Comparison of ENCODE assay signal across 16 mouse cellular contexts in the genomic region with DNA sequence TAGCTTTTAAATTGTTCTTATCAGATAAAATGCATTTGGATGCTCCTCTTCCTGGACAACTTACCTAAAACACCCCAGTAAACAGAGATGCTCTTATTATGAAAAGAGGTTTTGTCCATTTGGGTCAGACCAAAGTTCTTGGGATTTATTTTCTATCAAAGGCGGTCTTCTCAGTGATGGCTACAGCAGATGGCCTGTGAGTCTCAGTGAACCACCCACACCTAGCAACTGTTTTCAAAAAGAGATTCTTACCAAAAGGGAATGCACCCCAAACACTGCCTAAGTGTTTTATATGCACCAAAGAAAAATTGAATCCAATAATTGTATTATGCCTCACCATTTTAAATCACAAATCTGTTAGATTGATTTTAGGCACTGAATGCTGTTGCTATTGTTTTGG.
DNase-seq lines count a peak whose midpoint lies in the region.
"Had no signal": no experiment of that assay in that cellular context is flagged by ENCODE, and none has a peak within 500 bp of the region (broad histone marks: within the 10 kb centered on the region; RNA-seq: fewer than 3 reads in every experiment).

No protein-coding gene starts in this region.

- intact Hi-C loops in left cerebral cortex, postnatal 4 days (cut with DNase I), result no loop called here

- peak; percentile 23 for DNase-seq in layer of hippocampus, adult 11-12 months (ENCODE audit: low spot score)
- DNase-seq in layer of hippocampus, postnatal 10 days (ENCODE audit: low spot score in 2 of 2), result no peak
- peak; percentile 7 to 39 for DNase-seq in left cerebral cortex, adult 18-20 months (ENCODE audit: low spot score in 2 of 2)
- no peak for DNase-seq in left cerebral cortex, postnatal 4 days
- DNase-seq in layer of hippocampus, adult 9-10 months (ENCODE audit: low spot score), result peak; percentile 29
- DNase-seq in telencephalon, adult 2 months (ENCODE audit: low read depth, low spot score), result peak; percentile 70
- DNase-seq in lung, postnatal 10 days, result no peak
- DNase-seq: adrenal gland, adult 2 months; adrenal gland, postnatal 25 days; cerebellum, adult 8-10 months; cerebellum, postnatal 14 days; embryo, embryonic 11 days; gastrocnemius, postnatal 10 days; heart, adult 18-20 months; heart, postnatal 10 days; heart, postnatal 4 days had no signal

Comparison
In these comparisons a context has a peak if more than half of its experiments do, and no peak if none do; other contexts are left out.
1. DNase-seq: peak in layer of hippocampus, adult 11-12 months (single experiment), left cerebral cortex, adult 18-20 months (2 of 2), layer of hippocampus, adult 9-10 months (single experiment) and telencephalon, adult 2 months (single experiment); none in layer of hippocampus, postnatal 10 days (0 of 2), left cerebral cortex, postnatal 4 days (single experiment) and lung, postnatal 10 days (single experiment).